Mouse (Mus musculus): ENCODE results near the gene Amdhd1.

GRCm38 (mm10) chr10:93488828-93489226 is 51.0 kb downstream of the Amdhd1 start:
- TF ChIP-seq CTCF (IDR thresholded peaks at IDR 0.05; ENCODE audit: low read depth) = no peak
- TF ChIP-seq EP300 (IDR thresholded peaks at IDR 0.05; ENCODE audit: low read depth) = no peak

Data from liver, embryonic 14.5 days (tissue).